Mouse (Mus musculus) urinary bladder, adult 2 months (tissue): ENCODE results near the gene Pard3b. TPM values are rescaled to one million over a fixed set of nuclear protein-coding genes. Genes with fewer than 3 reads are reported as not detected.

Source experiments
- DNase-seq: peaks from one replicate; pipeline ENCODE4 v3.0.0; 2022; ENCODE audit warnings: low spot score
- polyA plus RNA-seq: library from polyadenylated mRNA; depleted of rRNA; stranded (reverse); fragments of >200 nt; gene quantifications from 2 replicates; pipeline ENCODE4 v1.2.3, GENCODE M21; 2012

Pard3b gene
- polyA plus RNA-seq, 1 experiment: 10.2 TPM

DNA sequence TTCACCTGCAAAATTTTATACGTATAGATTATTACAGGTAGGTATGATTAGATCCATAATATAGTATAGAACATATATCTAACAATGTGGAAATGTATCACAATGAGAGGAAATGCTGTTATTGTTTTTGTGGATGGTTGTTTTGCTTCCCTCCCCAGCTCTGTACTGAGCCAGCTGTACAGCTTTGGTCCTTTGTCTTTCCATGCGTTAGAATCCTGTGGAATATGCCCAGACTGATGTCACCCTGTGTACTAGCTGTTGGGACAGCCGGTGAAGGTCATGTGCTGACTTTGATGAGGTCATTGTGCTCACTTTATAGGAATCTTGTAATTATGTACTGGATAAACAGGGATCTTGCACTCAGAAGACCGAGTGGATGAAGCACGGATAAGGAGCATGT lies 286.9 kb downstream of the Pard3b start:
- no peak for DNase-seq

DNA sequence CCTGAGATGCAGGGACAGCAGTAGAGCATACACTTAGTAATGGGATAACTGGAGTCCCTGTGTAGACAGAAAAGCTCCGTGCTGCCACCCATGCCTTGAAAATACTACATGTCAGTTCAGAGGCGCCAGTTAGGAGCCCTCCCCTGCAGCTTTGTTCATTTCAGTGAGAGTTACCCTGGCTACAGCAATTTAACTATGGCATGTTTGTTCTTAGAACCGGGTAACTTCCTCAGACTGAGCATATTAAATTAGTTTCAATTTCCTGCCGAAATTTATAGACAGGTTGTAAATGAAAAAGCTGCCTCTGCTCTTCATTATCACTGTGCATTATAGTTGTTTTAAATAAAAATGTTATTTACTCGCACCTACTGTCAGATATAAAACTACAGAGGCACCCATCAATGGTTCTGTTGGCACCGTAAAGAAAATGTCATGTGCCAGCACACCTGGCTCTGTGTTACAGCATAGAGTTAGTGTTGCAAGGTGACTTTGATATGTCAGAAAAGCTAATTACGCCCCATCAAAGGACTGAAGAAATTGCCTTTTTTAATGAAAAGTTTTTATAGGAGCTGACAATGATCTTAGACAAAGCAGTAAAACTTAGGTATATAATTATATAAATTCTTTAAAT lies 289.6 kb downstream of the Pard3b start:
- no peak for DNase-seq

DNA sequence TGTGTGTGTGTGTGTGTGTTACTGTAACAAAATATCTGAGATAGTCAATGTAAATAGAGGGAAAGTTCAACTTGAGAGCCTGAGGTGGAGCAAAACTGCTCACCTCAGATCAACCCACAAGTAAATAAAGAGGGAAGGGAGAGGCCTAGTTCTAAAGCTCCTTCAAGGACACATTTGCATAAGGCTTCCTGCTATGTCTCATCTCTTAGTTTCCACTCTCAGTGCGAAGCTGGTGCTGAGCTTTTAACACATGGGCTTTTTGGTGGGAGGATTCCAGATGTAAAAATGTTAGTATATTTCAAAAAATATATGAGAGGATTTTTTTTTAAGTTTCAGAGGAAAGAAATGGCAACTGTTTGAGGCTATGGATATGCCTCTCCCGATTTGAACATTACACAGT lies 294.9 kb downstream of the Pard3b start:
- DNase-seq: no peak

DNA sequence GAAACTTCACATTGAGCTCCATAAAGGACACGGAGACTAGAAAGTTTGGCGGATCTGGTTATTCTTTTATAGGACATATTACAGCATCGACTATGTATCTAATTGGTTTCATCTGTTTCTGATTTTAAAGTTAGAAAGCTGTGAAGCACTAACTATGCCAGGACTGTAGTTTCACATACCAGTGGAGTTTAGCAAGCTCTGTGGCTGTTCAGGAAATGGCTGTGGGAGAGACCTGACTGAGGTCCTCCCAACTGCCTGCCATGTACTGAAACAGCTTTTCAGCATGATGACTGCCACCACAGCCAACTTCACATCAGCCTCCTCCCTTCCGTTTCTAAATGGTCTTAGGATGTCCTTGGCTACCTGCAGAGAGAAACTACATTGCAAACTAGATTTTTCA lies 296.1 kb downstream of the Pard3b start:
- DNase-seq: no peak

DNA sequence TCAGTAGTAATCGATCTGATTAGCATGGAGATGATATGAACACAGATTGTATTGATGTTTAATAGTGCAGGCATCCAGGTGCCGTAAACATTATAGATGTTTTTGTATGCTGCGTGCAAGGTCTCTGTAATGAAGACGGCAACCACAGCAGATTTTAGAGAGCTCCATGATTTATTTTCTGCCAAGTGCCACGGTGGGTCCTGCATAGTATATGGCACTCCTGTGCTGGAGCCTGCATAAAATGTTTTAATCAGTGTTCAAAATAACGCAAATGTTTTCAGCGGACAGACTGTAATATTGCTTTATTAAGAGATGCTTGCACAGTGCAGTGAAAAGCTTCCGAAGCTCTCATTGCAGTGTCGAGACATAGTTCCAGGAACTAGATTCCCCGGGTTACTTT lies 301.3 kb downstream of the Pard3b start:
- no peak for DNase-seq

DNA sequence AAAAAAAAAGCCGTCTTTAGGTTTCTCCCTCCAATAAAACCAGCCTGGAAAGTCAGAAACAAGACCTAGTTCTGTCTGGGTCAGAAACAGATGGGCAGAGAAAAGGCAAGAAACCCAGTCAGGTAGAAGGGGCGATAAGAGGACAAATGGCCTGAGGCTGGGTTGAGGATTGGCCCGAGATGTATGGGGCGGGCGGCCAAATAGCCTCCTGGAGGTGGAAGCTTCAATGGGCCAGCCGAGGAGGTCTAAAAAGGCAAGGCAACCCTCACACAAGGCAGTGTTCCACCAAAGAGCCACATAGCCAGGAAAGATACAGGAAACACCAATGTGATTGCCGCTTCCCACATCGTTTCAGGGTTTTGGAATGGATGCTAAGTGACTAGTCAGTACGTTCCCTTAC lies 322.9 kb downstream of the Pard3b start:
- no peak for DNase-seq

DNA sequence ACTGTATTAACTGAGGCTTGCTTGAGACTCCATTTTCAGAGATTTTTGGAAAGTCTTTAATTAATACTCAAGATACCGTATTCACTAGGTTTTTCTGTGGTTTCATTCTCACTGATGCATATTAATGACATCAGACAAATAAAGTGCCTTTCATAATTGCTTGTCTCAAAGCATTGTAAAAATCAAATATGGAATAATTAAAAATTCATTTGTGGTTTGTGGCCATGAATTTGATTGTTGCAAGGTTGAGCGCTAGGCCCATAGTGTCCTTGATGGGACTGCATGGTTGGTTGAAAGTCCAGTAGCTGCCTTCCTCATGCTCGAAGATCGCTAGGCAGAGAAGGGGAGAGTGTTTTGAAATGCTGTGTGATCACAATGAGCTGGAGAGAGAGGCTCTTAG lies 323.9 kb downstream of the Pard3b start:
- no peak for DNase-seq

DNA sequence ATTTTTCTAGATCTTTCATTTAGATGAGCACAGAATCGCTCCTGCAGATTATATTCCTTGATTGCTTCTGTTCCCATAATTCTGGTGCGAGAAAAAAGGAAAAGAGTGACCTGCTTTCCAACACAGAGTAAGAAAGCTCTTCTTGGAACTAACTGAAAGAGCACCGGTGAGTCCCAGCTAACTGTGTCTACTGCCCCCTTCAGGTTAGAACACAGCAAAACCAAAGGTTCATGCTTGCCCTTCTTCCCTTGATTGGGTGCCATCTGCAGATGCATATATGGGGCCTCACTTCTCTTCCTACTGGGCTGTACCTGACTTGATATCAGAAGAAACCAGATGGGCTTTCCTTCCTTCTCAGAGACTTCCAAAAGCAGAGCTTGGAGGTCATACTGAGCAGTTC lies 328.5 kb downstream of the Pard3b start:
- DNase-seq: no peak

DNA sequence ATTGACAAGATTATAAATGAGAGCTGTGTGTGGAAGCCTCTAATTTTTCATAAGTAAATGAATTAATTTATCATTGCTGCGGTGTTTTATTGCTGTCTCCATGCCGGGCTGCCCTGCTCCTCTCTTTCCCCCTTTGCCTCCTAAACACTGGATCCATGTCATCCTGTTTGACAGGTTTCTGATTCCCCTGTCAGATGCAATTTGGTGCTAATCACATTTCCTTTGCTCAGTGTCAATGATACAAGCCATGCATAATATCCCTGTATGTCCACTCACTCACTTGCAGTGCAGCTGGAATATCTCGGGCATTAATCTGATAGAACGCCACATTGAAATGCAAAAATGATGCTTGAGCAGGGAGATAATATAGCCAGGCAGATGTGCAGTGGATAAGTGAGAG lies 329.2 kb downstream of the Pard3b start:
- no peak for DNase-seq

DNA sequence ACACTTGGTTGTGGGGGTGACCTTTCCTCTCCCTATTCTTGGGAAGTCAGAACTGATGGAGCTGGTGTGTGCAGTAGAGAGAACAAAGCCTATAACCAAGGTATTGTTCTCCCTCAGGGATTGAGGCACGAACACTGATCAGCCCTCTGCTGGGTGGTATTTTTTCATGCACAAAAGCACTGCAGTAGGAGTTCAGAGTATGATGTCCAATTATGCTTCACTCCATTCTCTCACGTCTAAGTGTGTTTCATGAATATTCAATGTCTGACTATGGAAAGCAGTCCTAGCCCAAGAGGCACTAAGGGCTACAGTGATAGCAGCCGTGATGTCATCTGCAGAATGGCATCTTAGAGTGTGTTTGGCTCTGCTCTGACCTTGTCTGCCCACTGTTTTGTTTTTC lies 359.1 kb downstream of the Pard3b start:
- DNase-seq: no peak

DNA sequence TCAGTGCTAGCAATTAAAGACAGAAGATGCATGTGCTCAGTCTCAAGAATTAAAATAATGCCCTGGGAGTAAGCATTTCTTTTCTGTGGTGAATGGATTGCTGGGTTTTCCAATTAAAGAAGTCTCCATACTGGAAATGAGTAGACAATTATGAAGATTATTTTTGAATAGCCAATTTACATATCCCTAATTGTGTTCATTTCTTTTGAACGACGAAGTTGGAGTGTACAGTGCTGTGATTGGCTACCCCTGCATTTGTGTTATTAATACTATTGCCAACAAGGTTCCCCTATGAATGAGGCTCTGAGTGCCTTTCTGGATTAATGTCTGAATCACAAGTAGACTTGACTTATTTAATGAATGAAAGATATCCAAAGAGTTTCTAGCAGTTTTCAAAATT lies 370.2 kb downstream of the Pard3b start:
- DNase-seq: no peak

DNA sequence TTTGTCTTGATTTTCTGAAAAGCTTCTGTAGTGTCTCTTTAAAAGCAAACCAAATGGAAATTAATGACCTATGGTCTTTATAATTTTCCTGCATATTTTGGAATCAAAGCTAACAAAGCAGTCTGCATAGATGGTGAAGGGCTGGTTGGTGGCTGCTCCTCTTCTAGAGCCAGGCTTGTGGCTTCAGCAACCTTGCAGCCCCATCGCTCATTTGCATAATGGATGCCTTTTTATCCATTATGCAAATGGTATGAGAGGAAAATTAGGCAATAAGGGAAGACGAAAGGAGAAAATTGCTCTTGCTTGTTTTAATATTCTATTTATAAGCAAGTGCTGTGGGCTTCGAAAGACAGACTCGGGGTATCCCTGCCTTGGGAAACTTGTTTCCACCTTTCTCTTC lies 373.1 kb downstream of the Pard3b start:
- no peak for DNase-seq

DNA sequence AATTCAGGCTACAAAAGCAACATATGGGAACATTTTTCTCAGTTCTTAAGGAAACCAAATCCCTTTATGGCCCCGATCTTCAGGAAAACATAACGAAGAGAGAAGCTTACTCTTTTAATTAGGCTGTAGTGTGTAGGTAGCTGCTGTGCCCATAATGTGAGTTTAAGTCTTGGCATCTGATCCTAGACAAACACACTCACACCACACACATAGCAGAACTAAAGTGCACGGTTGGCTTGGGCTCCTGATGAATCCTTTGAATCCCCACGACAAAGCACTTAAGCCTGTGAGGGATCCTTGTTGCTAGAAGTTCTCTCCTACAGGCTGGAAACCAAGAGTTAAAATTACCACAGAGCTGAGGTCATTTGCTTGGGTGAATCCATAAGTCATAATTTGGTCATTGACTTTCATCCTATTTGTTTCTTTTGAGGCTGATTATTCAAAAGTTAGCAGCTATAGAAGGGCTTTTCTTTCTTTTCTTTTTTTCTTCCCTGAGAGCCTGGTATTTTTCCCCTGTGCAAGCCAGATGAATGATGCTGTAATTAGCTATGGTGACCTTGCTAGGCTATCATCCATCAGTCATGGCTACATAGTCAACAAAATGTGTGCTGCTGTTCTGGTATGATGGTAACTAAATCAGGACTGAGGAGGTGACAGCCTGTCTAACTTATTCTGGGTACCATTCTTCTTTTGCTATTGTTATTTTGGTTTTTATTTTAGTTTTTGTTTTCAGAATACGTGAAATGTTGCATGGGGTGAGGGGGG lies 378.1 kb downstream of the Pard3b start:
- DNase-seq: no peak

DNA sequence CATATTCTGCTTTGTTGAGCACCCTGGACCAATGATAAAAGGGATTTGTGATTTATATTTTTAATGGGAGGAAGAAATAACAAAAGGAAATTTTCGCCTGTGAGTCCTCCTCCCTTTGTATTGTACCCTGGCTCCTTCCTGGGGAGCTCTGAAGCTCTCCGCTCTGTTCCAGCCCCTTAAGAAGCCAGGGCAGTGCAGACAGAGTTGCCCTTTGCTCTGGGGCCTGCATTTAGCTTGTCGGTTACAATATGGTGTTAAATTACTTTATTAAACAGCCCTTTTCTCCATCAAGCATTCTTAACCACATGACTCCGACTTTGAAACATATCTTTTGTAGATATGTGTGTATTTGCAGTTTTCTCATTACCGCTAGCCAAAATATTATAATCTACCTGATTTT lies 379.7 kb downstream of the Pard3b start:
- DNase-seq: no peak

DNA sequence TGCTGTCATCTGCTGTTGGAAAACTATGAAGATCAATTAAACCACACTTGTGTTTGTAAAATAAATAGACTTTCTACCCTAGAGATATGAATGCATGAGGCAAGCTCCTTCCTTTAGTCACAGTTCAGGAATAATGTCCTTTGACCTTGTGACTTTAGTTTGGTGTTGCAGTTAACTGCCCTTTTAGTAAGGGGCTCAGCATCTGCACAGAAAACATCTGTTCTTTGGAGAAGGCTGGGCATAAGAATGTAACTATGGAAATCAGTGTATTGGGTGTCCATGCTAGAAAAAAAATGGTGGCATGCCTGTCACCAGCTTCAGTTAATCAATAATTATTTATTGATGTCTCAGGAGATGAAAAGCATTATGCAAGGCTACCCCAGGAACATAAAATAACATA lies 381.1 kb downstream of the Pard3b start:
- no peak for DNase-seq

DNA sequence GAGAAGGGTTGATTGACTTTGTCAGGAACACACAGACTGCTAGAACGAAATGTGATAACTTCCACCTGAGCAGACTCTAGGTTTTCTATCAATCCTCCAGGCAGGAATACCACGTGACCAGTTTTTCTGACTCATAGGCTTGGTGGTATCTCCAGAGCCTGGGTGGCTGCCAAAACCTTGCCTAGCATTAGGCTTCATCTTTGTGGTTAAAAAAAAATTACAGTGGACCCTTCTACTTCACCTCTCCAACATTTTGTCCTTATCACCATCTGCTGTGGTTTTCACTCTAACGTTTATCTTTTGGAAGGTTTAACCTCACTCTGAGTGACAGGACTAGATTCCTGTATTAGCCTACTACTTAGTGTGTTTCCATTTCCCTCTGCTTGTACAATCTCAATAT lies 403.1 kb downstream of the Pard3b start:
- DNase-seq: no peak

DNA sequence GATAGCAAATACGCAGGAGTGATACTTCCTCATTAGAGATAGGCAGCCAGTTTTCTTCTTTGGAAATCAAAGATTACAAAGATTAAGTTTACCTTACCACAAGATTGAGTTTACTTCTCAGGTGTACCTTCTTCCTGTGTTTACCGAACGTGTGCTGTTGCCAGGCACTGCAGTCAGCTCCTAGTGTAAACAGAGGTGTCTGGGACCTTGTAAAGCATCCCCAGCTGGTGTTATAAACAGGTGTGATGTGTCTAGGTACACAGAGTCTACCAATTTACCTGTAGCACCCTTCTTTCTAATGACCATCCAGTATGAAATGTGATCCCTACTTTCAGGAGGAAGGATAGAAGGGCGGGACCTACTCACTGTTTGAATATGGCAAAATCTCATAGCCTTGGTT lies 410.0 kb downstream of the Pard3b start:
- no peak for DNase-seq

DNA sequence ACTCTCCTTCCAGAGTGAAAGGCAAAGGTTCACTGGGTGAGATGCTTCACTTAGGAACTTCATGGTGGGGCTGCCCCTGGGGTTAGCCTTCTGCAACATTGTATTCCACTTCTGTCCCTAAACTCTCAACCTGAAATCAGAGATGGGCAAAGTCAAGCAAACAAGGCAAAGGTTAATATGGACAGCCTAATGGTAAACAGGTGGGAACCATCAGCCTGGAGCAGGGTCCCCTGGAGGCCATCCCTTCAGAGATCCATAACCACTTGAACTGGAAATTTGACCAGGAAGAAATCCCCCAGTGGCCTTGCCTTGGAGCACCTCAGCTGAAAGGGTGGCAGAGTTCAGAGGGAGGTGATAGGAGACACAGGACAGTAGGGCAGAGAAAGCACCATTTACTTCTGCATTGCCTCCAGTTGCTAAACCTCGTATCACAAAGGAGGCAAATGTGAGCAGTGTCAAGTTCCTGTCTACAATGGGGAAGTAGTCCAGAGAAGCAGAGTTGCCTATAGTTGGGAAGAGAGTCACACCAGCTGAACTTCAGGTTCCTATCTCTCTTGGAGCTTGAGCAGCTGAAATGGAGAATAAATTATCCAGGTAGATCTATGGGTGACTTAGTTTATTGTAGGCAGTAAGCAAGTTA lies 412.7 kb downstream of the Pard3b start:
- no peak for DNase-seq

DNA sequence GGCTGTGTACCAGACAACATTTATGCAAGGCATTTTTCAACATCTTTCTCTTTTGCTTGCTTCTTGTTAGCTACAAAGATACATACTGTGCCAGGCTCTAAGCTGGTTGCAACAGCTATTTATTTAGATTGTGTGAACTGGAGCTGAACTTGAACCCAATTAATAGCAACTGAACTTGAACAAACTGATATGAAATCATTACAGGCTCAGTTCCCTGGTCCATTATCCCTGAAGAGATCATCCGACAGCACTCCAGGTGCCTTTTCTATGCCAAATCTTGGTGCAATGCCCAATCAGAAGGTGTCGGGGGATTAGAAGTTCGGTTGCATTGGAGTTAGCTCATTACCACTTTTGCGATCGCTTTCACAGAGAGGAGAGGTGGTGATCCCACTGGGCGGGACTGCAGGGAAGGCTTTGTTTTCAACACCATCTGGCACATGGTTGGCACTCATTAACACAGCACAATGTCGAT lies 414.6 kb downstream of the Pard3b start:
- no peak for DNase-seq

DNA sequence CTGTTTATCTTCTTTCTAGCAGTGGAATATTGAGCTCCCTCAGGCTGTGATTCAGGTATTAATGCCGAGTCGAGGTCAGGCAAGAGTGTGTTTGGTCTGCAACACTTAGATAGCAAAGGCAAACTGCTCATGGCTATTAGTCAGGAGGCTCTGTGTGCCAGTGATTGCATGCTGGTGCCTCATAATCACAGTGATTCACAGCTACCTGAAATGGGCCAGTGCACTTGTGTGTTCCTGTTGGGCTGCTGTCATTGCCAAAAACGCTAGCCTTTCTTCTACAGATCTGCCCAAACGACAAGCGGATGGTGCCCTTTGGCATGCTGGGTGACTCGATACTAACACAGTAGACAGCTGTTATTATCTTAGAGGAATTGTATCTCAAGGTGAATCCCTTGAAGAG lies 416.7 kb downstream of the Pard3b start:
- no peak for DNase-seq

DNA sequence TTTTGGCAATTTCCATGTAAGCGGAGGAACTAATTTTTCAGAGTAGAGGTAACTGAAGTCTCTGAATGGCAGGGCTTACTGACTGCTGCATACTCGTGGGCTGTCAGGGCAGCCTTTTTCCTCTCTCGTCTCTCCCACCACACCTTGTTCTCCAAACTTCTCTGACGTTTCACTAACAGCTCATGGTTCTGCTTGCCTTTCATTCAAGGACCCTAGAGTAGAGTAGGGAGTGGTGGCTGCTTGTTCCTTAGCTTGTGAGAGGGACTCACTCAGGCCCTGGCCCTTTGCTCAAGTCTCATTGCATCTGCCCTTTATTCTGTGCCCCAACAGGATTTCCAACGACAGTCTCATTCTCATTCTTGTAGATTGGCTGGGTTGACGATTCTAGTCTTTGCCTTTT lies 432.0 kb downstream of the Pard3b start:
- DNase-seq: no peak

DNA sequence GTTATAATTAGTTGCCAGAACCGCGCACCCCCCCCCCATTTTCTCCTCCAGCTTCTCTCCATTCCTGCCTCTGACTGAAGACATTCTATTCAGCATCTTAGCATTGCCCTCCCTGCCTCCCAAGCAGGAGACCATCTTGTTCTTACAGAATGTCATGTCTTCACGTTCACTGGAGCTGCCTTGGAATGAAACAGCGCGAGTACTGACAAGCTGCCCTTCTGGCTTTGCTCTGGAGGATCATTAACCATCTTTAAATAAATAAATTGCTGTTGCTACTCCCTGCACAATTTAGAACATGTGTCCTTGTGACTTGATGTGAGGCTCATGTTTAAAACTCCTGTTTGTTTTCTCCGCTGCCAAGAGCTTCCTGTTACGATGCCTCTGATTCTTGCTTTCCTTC lies 432.5 kb downstream of the Pard3b start:
- no peak for DNase-seq

DNA sequence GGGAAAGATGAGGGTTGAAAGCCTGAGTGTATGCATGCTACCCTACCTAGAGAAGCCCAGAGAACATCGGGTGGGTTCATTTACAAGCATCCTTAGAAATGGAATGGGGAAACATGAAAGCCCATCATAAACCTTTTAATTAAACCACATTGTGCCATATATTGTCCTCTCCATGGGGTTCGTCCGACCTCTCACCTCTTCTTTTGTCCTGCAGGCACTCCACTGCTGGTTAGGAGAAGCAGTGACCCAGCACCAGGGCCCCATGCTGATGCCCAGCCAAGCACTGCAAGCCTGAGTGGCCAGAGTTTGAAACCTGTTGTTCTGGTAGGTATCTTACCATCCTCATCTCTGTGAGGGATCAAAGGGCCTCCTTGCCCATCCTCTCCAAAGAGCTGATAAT lies 437.5 kb downstream of the Pard3b start:
- no peak for DNase-seq
